Mouse (Mus musculus) G1E (cell line): ENCODE results near the gene Olfr913.

Experiments
- CTCF ChIP-seq: IDR thresholded peaks from 2 replicates; pipeline ENCODE4 v1.5.1; 2012; ENCODE audit warnings: low read depth, low read length, inconsistent platforms, mixed read lengths
- GATA1 ChIP-seq: IDR thresholded peaks from 2 replicates; pipeline ENCODE4 v1.6.1; 2012; ENCODE audit warnings: borderline replicate concordance, low read length, inconsistent platforms, mixed read lengths
- GATA2 ChIP-seq: IDR thresholded peaks from 2 replicates; pipeline ENCODE4 v1.6.1; 2012; ENCODE audit warnings: low read depth, low read length, inconsistent platforms, borderline replicate concordance
- POLR2AphosphoS5 ChIP-seq: IDR thresholded peaks from 2 replicates; pipeline ENCODE4 v1.6.1; 2012; ENCODE audit warnings: low read depth, low read length, inconsistent platforms; ENCODE audit not compliant: insufficient replicate concordance
- TAL1 ChIP-seq: conservative IDR thresholded peaks from 2 replicates; pipeline ENCODE4 v1.6.1; 2012; ENCODE audit warnings: low read depth, low read length, inconsistent platforms, mixed read lengths

DNA sequence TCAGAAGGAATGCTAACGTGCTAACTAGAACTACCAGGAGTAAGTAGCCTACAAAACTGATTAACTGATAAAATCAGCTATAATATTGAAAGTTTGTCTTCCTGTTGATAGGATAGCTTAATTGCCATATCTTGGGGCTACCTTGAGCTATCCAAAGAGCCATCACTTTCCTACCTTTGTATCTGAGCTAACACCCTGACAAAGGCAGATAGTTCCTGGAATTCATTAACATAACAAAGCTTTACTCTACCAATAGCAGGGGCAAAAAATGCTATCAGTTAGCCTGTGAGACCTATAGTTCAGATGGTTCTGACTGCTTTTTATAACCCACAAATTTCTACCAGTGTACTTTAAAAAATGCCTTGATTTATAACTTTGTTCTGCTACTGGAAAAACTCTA lies 1.5 kb upstream of the Olfr913 start:
- no peak for TF ChIP-seq CTCF
- no peak for TF ChIP-seq TAL1
- TF ChIP-seq POLR2AphosphoS5: no peak
- TF ChIP-seq GATA1: no peak
- no peak for TF ChIP-seq GATA2
